Mouse (Mus musculus) limb, embryonic 11.5 days (tissue): ENCODE measurements at regions not wholly inside any gene's neighbourhood (a gene's known extent, or its start where the extent isn't known, plus 50 kb on each side); places are given as distances from the start of the nearest gene placed in this dataset.
A peak's percentile ranks its signal among the peaks of the same experiment; 100 is the strongest.

Experiments
- ATAC-seq: fragments of 200-750 bp; cut with Nextera tagmentation; 2 replicates; pipeline ENCODE4 v1.8.0; 2017; ENCODE audit warnings: low read depth; ENCODE audit not compliant: insufficient number of reproducible peaks, low FRiP score, low TSS enrichment
- DNase-seq: peaks from one replicate; pipeline ENCODE4 v3.0.0-alpha.2; 2015; ENCODE audit warnings: low spot score
- H3K27ac ChIP-seq: fragments of 300-500 bp; sonication (generic); replicated peaks from 2 replicates; pipeline ENCODE4 v1.5.1; 2014; ENCODE audit warnings: low read depth, mild to moderate bottlenecking, low read length
- H3K27me3 ChIP-seq: fragments of 300-500 bp; sonication (generic); 2 replicates; pipeline ENCODE4 v1.6.1; 2014; ENCODE audit warnings: mild to moderate bottlenecking, low read length, mixed read lengths; ENCODE audit not compliant: control insufficient read depth, insufficient read depth
- H3K36me3 ChIP-seq: fragments of 300-500 bp; sonication (generic); 2 replicates; pipeline ENCODE4 v1.6.1; 2014; ENCODE audit warnings: mild to moderate bottlenecking, low read length, moderate library complexity, mixed read lengths; ENCODE audit not compliant: control insufficient read depth, insufficient read depth
- H3K4me1 ChIP-seq: fragments of 300-500 bp; sonication (generic); 2 replicates; pipeline ENCODE4 v1.6.1; 2014; ENCODE audit warnings: low read length, mixed read lengths; ENCODE audit not compliant: control insufficient read depth, insufficient read depth
- H3K4me2 ChIP-seq: fragments of 300-500 bp; sonication (generic); 2 replicates; pipeline ENCODE4 v1.6.1; 2014; ENCODE audit warnings: low read depth, mild to moderate bottlenecking, moderate library complexity; ENCODE audit not compliant: severe bottlenecking
- H3K4me3 ChIP-seq: fragments of 300-500 bp; sonication (generic); 2 replicates; pipeline ENCODE4 v1.5.1; 2014; ENCODE audit warnings: low read depth, low read length
- H3K9ac ChIP-seq: fragments of 300-500 bp; sonication (generic); 2 replicates; pipeline ENCODE4 v1.6.1; 2014; ENCODE audit warnings: mild to moderate bottlenecking, low read length
- H3K9me3 ChIP-seq: fragments of 300-500 bp; sonication (generic); 2 replicates; pipeline ENCODE4 v1.6.1; 2016; ENCODE audit warnings: low read length; ENCODE audit not compliant: control insufficient read depth
- WGBS: fragments of 180-500 bp; shearing (Covaris S2); extraction: QIAGEN DNeasy Blood & Tissue Kit; methylation state at CpG from one replicate; pipeline ENCODE4 v1.1.7; 2014; 5-methylcytosine and 5-hydroxymethylcytosine counted together

GRCm38 (mm10) chr17:88202214-88202613, 137.1 kb upstream of the Fbxo11 start:
- Histone ChIP-seq H3K4me1 (no peaks in the 10 kb centered on the region), H3K4me2 (no peak overlapping the region), H3K4me3 (no peak overlapping the region), H3K27me3 (no peaks in the 10 kb centered on the region), H3K27ac (no peak overlapping the region), H3K9me3 (no peaks in the 10 kb centered on the region), H3K36me3 (no peaks in the 10 kb centered on the region), H3K9ac (no peak overlapping the region)
- no peak for DNase-seq
- 93% methylated on average over 4 of the region's 4 CpGs for WGBS
- ATAC-seq = no peak

- Histone ChIP-seq H3K4me3 (no peak overlapping the region), H3K27ac (no peak overlapping the region), H3K9me3 (no peaks in the 10 kb centered on the region), H3K36me3 (no peaks in the 10 kb centered on the region), H3K4me2 (no peak overlapping the region), H3K4me1 (no peaks in the 10 kb centered on the region), H3K27me3 (no peaks in the 10 kb centered on the region), H3K9ac (no peak overlapping the region)
- DNase-seq (no peak), ATAC-seq (no peak)
- 78% methylated on average over 1 of the region's 1 CpGs for WGBS
Observed at GRCm38 (mm10) chr17:88209565-88209964, 144.5 kb upstream of the Fbxo11 start.

- ATAC-seq (no peak), DNase-seq (no peak)
- Histone ChIP-seq H3K27me3 (no peaks in the 10 kb centered on the region), H3K9ac (no peak overlapping the region), H3K4me3 (no peak overlapping the region), H3K4me2 (no peak overlapping the region), H3K27ac (no peak overlapping the region), H3K4me1 (no peaks in the 10 kb centered on the region), H3K36me3 (no peaks in the 10 kb centered on the region), H3K9me3 (no peaks in the 10 kb centered on the region)
- WGBS = 88% methylated on average over 7 of the region's 7 CpGs
Observed at GRCm38 (mm10) chr17:88212121-88212520, 147.0 kb upstream of the Fbxo11 start.

- H3K27ac ChIP-seq = no peak overlapping the region
- no peaks in the 10 kb centered on the region for H3K27me3 ChIP-seq
- 90% methylated on average over 9 of the region's 9 CpGs for WGBS
- no peak overlapping the region for H3K4me2 ChIP-seq
- no peak overlapping the region for H3K9ac ChIP-seq
- no peak for ATAC-seq
- no peaks in the 10 kb centered on the region for H3K4me1 ChIP-seq
- no peak for DNase-seq
- H3K36me3 ChIP-seq = no peaks in the 10 kb centered on the region
- no peak overlapping the region for H3K4me3 ChIP-seq
- H3K9me3 ChIP-seq = no peaks in the 10 kb centered on the region
Observed at GRCm38 (mm10) chr17:88214746-88215145, 149.7 kb upstream of the Fbxo11 start.

- no peak overlapping the region for H3K4me3 ChIP-seq
- no peak overlapping the region for H3K9ac ChIP-seq
- no peaks in the 10 kb centered on the region for H3K36me3 ChIP-seq
- H3K4me2 ChIP-seq = no peak overlapping the region
- H3K27ac ChIP-seq = no peak overlapping the region
- no peaks in the 10 kb centered on the region for H3K9me3 ChIP-seq
- ATAC-seq (no peak), DNase-seq (no peak)
- no peaks in the 10 kb centered on the region for H3K4me1 ChIP-seq
- WGBS = 44% methylated on average over 5 of the region's 5 CpGs
- no peaks in the 10 kb centered on the region for H3K27me3 ChIP-seq
Observed at GRCm38 (mm10) chr17:88222379-88222955, 157.4 kb upstream of the Fbxo11 start.

- H3K9me3 ChIP-seq = no peaks in the 10 kb centered on the region
- H3K27ac ChIP-seq = no peak overlapping the region
- no peaks in the 10 kb centered on the region for H3K27me3 ChIP-seq
- H3K36me3 ChIP-seq = no peaks in the 10 kb centered on the region
- 79% methylated on average over 8 of the region's 8 CpGs for WGBS
- H3K9ac ChIP-seq = no peak overlapping the region
- no peak overlapping the region for H3K4me2 ChIP-seq
- no peak overlapping the region for H3K4me3 ChIP-seq
- H3K4me1 ChIP-seq = no peaks in the 10 kb centered on the region
- ATAC-seq (no peak), DNase-seq (no peak)
Observed at GRCm38 (mm10) chr17:88240476-88240875, 175.4 kb upstream of the Fbxo11 start.

GRCm38 (mm10) chr17:88248625-88249024, 183.5 kb upstream of the Fbxo11 start:
- Histone ChIP-seq H3K4me2 (no peak overlapping the region), H3K27me3 (no peaks in the 10 kb centered on the region), H3K4me3 (no peak overlapping the region), H3K4me1 (peaks cover 3% of the 10 kb centered on the region; the same call in 1 of the 2 replicates), H3K9me3 (no peaks in the 10 kb centered on the region), H3K36me3 (no peaks in the 10 kb centered on the region), H3K27ac (no peak overlapping the region), H3K9ac (no peak overlapping the region)
- no peak for DNase-seq
- WGBS = 70% methylated on average over 5 of the region's 5 CpGs
- ATAC-seq = no peak

- peak overlapping the region; percentile 15; the same call in 1 of the 2 replicates for H3K4me2 ChIP-seq
- H3K27me3 ChIP-seq = no peaks in the 10 kb centered on the region
- H3K9ac ChIP-seq = no peak overlapping the region
- WGBS = 14% methylated on average over 17 of the region's 17 CpGs
- H3K36me3 ChIP-seq = no peaks in the 10 kb centered on the region
- H3K27ac ChIP-seq = no peak overlapping the region
- H3K4me3 ChIP-seq = no peak overlapping the region
- DNase-seq = peak; percentile 86
- peak; percentile 37; the same call in 1 of the 2 replicates for ATAC-seq
- peaks cover 3% of the 10 kb centered on the region; the same call in 1 of the 2 replicates for H3K4me1 ChIP-seq
- H3K9me3 ChIP-seq = no peaks in the 10 kb centered on the region
Observed at GRCm38 (mm10) chr17:88251949-88252521, 186.9 kb upstream of the Fbxo11 start.
